Mouse (Mus musculus) embryonic fibroblast, embryonic 13.5 days (primary cell): ENCODE measurements around the gene Zfp652.

Experiments
- CTCF ChIP-seq: IDR thresholded peaks from 2 replicates; pipeline ENCODE4 v1.5.1; 2011; ENCODE audit warnings: mild to moderate bottlenecking, control low read depth, low read length, moderate library complexity, borderline replicate concordance; ENCODE audit not compliant: insufficient read depth
- POLR2A ChIP-seq: IDR thresholded peaks from 2 replicates; pipeline ENCODE4 v1.6.1; 2011; ENCODE audit warnings: low read depth, mild to moderate bottlenecking, control low read depth, low read length, moderate library complexity

- TF ChIP-seq POLR2A (no peak), CTCF (no peak)
Observed at GRCm38 (mm10) chr11:95805010-95805409, 92.5 kb downstream of the Zfp652 start.
